Mouse (Mus musculus) CH12.LX (cell line): ENCODE data around the gene Ubl4b. TPM values are rescaled to one million over a fixed set of nuclear protein-coding genes. Genes with fewer than 3 reads are reported as not detected.

ENCODE experiments used
- DNase-seq: peaks from one replicate; pipeline ENCODE4 v3.0.0-alpha.2; 2013; ENCODE audit errors: extremely low read depth
- H3K27ac ChIP-seq: 2 replicates; pipeline ENCODE4 v1.5.1; 2012; ENCODE audit warnings: low read depth, mild to moderate bottlenecking, control low read depth, moderate library complexity; ENCODE audit not compliant: insufficient read depth
- H3K27me3 ChIP-seq: replicated peaks from 2 replicates; pipeline ENCODE3; 2012; ENCODE audit warnings: inconsistent platforms
- H3K36me3 ChIP-seq, 2 experiments: replicated peaks in 1 of 2; 2 replicates each; pipeline versions ENCODE3 to v1.6.1; 2012; ENCODE audit warnings: inconsistent platforms in 1 of 2, low read length in 1 of 2, mild to moderate bottlenecking in 1 of 2, mixed read lengths in 1 of 2, moderate library complexity in 1 of 2; ENCODE audit not compliant: control insufficient read depth in 1 of 2, insufficient read depth in 1 of 2
- H3K4me1 ChIP-seq, 2 experiments: 2 replicates each; pipeline ENCODE4 v1.6.1; 2012; ENCODE audit warnings: inconsistent platforms in 1 of 2, moderate library complexity in 1 of 2; ENCODE audit not compliant: insufficient read depth in 2 of 2, control insufficient read depth in 1 of 2
- H3K4me2 ChIP-seq: 2 replicates; pipeline ENCODE4 v1.6.1; 2012; ENCODE audit warnings: low read depth, mild to moderate bottlenecking, control low read depth; ENCODE audit not compliant: poor library complexity, insufficient read depth, severe bottlenecking
- H3K4me3 ChIP-seq, 3 experiments: fragments of 150-350 bp in 1 of 3; sonication (generic) in 1 of 3; replicated peaks in 1 of 3; 2 replicates each; pipeline versions ENCODE3 to v1.5.1; 2011 to 2012; ENCODE audit warnings: low read depth in 2 of 3, low read length in 2 of 3, mild to moderate bottlenecking in 2 of 3, moderate library complexity in 2 of 3, control low read depth in 1 of 3, improper control_type of control experiment in 1 of 3, inconsistent platforms in 1 of 3, mixed read lengths in 1 of 3; ENCODE audit not compliant: poor library complexity in 1 of 3
- H3K79me2 ChIP-seq: replicated peaks from 2 replicates; pipeline ENCODE4 v1.6.1; 2012; ENCODE audit warnings: mild to moderate bottlenecking, moderate library complexity; ENCODE audit not compliant: control insufficient read depth, poor library complexity, insufficient read depth, severe bottlenecking; ENCODE audit errors: extremely low read depth
- H3K9ac ChIP-seq: 2 replicates; pipeline ENCODE4 v1.6.1; 2012; ENCODE audit warnings: low read depth, mild to moderate bottlenecking, control low read depth, moderate library complexity; ENCODE audit not compliant: insufficient read depth
- H3K9me3 ChIP-seq: replicated peaks from 2 replicates; pipeline ENCODE3; 2012; ENCODE audit warnings: low read length, inconsistent platforms, mixed read lengths
- CHD1 ChIP-seq: IDR thresholded peaks from 2 replicates; pipeline ENCODE4 v1.6.1; 2012; ENCODE audit warnings: low read depth, low read length, improper control_type of control experiment, inconsistent platforms
- ETS1 ChIP-seq: conservative IDR thresholded peaks from 2 replicates; pipeline ENCODE4 v1.6.1; 2012; ENCODE audit warnings: low read depth, mild to moderate bottlenecking, inconsistent platforms, low read length, improper control_type of control experiment, moderate library complexity
- GABPA ChIP-seq: IDR thresholded peaks from 2 replicates; pipeline ENCODE4 v1.6.1; 2012; ENCODE audit warnings: low read depth, low read length, improper control_type of control experiment, inconsistent platforms; ENCODE audit not compliant: insufficient replicate concordance
- HCFC1 ChIP-seq: IDR thresholded peaks from 2 replicates; pipeline ENCODE4 v1.6.1; 2012; ENCODE audit warnings: low read depth, mild to moderate bottlenecking, inconsistent platforms, low read length, improper control_type of control experiment
- IRF4 ChIP-seq: IDR thresholded peaks from 2 replicates; pipeline ENCODE4 v1.6.1; 2014; ENCODE audit warnings: low read depth, mild to moderate bottlenecking, inconsistent platforms, low read length, improper control_type of control experiment
- JUN ChIP-seq: IDR thresholded peaks from 2 replicates; pipeline ENCODE4 v1.6.1; 2011; ENCODE audit warnings: low read depth, mild to moderate bottlenecking, low read length, improper control_type of control experiment, moderate library complexity; ENCODE audit not compliant: insufficient read depth
- MAFK ChIP-seq: IDR thresholded peaks from 2 replicates; pipeline ENCODE4 v1.6.1; 2011; ENCODE audit warnings: low read length, improper control_type of control experiment; ENCODE audit not compliant: insufficient replicate concordance
- MAX ChIP-seq: IDR thresholded peaks from 2 replicates; pipeline ENCODE4 v1.6.1; 2011; ENCODE audit warnings: low read length, improper control_type of control experiment
- MEF2A ChIP-seq: IDR thresholded peaks from 2 replicates; pipeline ENCODE4 v1.6.1; 2014; ENCODE audit warnings: low read depth, mild to moderate bottlenecking, inconsistent platforms, low read length, improper control_type of control experiment, borderline replicate concordance
- NELFE ChIP-seq: IDR thresholded peaks from 2 replicates; pipeline ENCODE4 v1.6.1; 2011; ENCODE audit warnings: low read depth, low read length, improper control_type of control experiment
- NRF1 ChIP-seq: IDR thresholded peaks from 2 replicates; pipeline ENCODE4 v1.6.1; 2014; ENCODE audit warnings: low read depth, mild to moderate bottlenecking, inconsistent platforms, low read length, improper control_type of control experiment, moderate library complexity
- SIN3A ChIP-seq: IDR thresholded peaks from 2 replicates; pipeline ENCODE4 v1.6.1; 2012; ENCODE audit warnings: low read length, improper control_type of control experiment, inconsistent platforms
- SMC3 ChIP-seq: IDR thresholded peaks from 2 replicates; pipeline ENCODE4 v1.6.1; 2011; ENCODE audit warnings: low read depth, low read length, improper control_type of control experiment
- TBP ChIP-seq: conservative IDR thresholded peaks from 2 replicates; pipeline ENCODE4 v1.6.1; 2011; ENCODE audit warnings: low read depth, low read length, improper control_type of control experiment
- TCF12 ChIP-seq: IDR thresholded peaks from 2 replicates; pipeline ENCODE4 v1.6.1; 2014; ENCODE audit warnings: low read depth, mild to moderate bottlenecking, inconsistent platforms, low read length, improper control_type of control experiment
- UBTF ChIP-seq: IDR thresholded peaks from 2 replicates; pipeline ENCODE4 v1.6.1; 2012; ENCODE audit warnings: low read depth, mild to moderate bottlenecking, inconsistent platforms, low read length, improper control_type of control experiment, moderate library complexity
- USF2 ChIP-seq: conservative IDR thresholded peaks from 2 replicates; pipeline ENCODE4 v1.6.1; 2011; ENCODE audit warnings: low read depth, low read length, improper control_type of control experiment
- ZC3H11A ChIP-seq: IDR thresholded peaks from 2 replicates; pipeline ENCODE4 v1.6.1; 2012; ENCODE audit warnings: low read depth, mild to moderate bottlenecking, inconsistent platforms, low read length, improper control_type of control experiment
- dilution Hi-C: fragments of 300-500 bp; cut with MboI; formaldehyde crosslinking; loops from 2 replicates; pipeline ENCODE4 v1.14.3; 2020; ENCODE audit warnings: low sequenced_read_pairs; ENCODE audit not compliant: extremely low pct_unique_long_range_greater_than_20kb, extremely low pct_ligation_motif_present
- in situ Hi-C: fragments of 300-500 bp; cut with MboI; formaldehyde crosslinking; loops from 3 replicates; pipeline ENCODE4 v1.14.3; 2019; ENCODE audit warnings: low sequenced_read_pairs, low pct_ligation_motif_present, low pct_unique_long_range_greater_than_20kb, mixed read lengths
- polyA plus RNA-seq: library from polyadenylated mRNA; unstranded; fragments of >175 nt; gene quantifications from 2 replicates; pipeline ENCODE4 v1.2.1, GENCODE M21; 2012; ENCODE audit warnings: low read depth; ENCODE audit not compliant: insufficient read length
- total RNA-seq, 2 experiments: library from RNA; depleted of rRNA; stranded (reverse); fragments of 300-350 nt in 1 of 2; fragments of >200 nt in 1 of 2; gene quantifications; 2 replicates each; pipeline ENCODE4 v1.2.3; 2012 to 2014

Gene Ubl4b
- total and polyA plus RNA-seq, 3 experiments = not detected

GRCm38 (mm10) chr3:107595938-107596461 is 41.1 kb upstream of the Ubl4b start:
- no peaks in the 10 kb centered on the region for H3K79me2 ChIP-seq
- H3K4me2 ChIP-seq = no peak overlapping the region
- H3K36me3 ChIP-seq = no peaks in the 10 kb centered on the region
- H3K4me1 ChIP-seq = peaks cover 5 to 13% of the 10 kb centered on the region in 2 experiments; a peak in 2 of 4 replicates
- DNase-seq = no peak
- dilution Hi-C loops = no loop called here
- in situ Hi-C loops = no loop called here
- peaks cover 19% of the 10 kb centered on the region for H3K9me3 ChIP-seq
- no peaks in the 10 kb centered on the region for H3K27me3 ChIP-seq
- H3K4me3 ChIP-seq = no peak overlapping the region
- TF ChIP-seq IRF4 (no peak), JUN (no peak), NELFE (no peak), NRF1 (no peak), MAFK (no peak), TCF12 (no peak), MEF2A (no peak), SIN3A (no peak), MAX (no peak)
- TF ChIP-seq, all 38 proteins: peak for 0
- Histone ChIP-seq H3K27ac (no peak overlapping the region), H3K9ac (no peak overlapping the region)

DNA sequence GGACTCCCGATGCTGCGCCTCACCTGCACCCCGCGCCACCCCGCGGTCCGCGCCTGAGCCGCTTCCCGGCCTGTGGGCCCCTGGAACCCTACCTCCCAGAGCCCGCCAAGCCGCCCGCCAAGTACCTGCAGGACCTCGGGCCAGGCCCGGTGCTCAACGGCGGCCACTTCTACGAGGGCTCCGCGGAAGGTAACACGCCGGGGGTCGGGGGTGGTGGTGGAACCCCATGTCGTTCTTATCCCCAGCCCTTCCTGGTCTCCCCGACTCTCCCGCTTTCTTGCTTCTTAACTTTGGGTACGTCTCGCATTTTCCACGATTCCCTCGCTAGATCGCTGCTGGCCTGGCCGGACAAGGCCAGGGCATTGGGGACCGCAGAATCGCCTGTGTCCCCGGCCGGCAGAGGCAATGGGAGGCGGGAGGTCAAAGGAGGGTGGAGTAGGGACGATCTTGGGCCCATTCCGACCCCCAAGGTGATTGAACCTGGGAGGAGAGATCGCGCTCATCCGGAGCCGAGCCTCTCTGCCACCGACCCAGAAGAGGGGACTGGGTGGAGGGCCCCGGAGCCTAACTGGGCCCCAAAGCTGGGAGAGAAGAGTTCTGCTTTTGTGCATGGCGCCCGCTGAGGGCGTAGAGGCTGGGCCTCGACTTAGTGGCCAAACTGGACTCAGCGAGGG is 40.5 kb upstream of the Ubl4b start:
- no peaks in the 10 kb centered on the region for H3K27me3 ChIP-seq
- dilution Hi-C loops = no loop called here
- no peaks in the 10 kb centered on the region for H3K36me3 ChIP-seq
- in situ Hi-C loops = no loop called here
- H3K9me3 ChIP-seq = peaks cover 19% of the 10 kb centered on the region
- H3K27ac ChIP-seq = no peak overlapping the region
- H3K9ac ChIP-seq = no peak overlapping the region
- no peak overlapping the region for H3K4me3 ChIP-seq
- peaks cover 5 to 13% of the 10 kb centered on the region in 2 experiments; a peak in 2 of 4 replicates for H3K4me1 ChIP-seq
- TF ChIP-seq JUN = no peak
- TF ChIP-seq TCF12 = no peak
- no peak for TF ChIP-seq CHD1
- TF ChIP-seq SIN3A = no peak
- no peak for TF ChIP-seq ZC3H11A
- no peak for TF ChIP-seq GABPA
- no peak for TF ChIP-seq ETS1
- TF ChIP-seq USF2 = no peak
- no peak for TF ChIP-seq UBTF
- no peak for TF ChIP-seq MEF2A
- TF ChIP-seq HCFC1 = no peak
- no peak for TF ChIP-seq TBP
- no peak for TF ChIP-seq SMC3
- DNase-seq = no peak
- H3K4me2 ChIP-seq = no peak overlapping the region
- H3K79me2 ChIP-seq = no peaks in the 10 kb centered on the region
